Mouse (Mus musculus) liver, postnatal 0 days (tissue): Measurements from ENCODE around the gene 4933415A04Rik. TPM values are rescaled to one million over a fixed set of nuclear protein-coding genes. Genes with fewer than 3 reads are reported as not detected.

ENCODE experiments used
- ATAC-seq: fragments of 200-750 bp; cut with Nextera tagmentation; 2 replicates; pipeline ENCODE4 v1.8.0; 2017; ENCODE audit warnings: mild to moderate bottlenecking, moderate library complexity
- DNase-seq: peaks from one replicate; pipeline ENCODE4 v3.0.0-alpha.2; 2016
- H3K27ac ChIP-seq: fragments of 300-500 bp; sonication (generic); 2 replicates; pipeline ENCODE4 v1.5.1; 2014; ENCODE audit warnings: antibody characterized with exemption, moderate library complexity, mild to moderate bottlenecking, low read depth
- H3K27me3 ChIP-seq: fragments of 300-500 bp; sonication (generic); 2 replicates; pipeline ENCODE4 v1.6.1; 2014; ENCODE audit warnings: low read length, control low read depth, mixed read lengths; ENCODE audit not compliant: insufficient read depth
- H3K36me3 ChIP-seq: fragments of 300-500 bp; sonication (generic); replicated peaks from 2 replicates; pipeline ENCODE4 v1.6.1; 2014; ENCODE audit warnings: mild to moderate bottlenecking, control low read depth, low read length, moderate library complexity, mixed read lengths; ENCODE audit not compliant: insufficient read depth
- H3K4me1 ChIP-seq: fragments of 300-500 bp; sonication (generic); 2 replicates; pipeline ENCODE4 v1.6.1; 2014; ENCODE audit warnings: antibody characterized with exemption, mild to moderate bottlenecking, control low read depth; ENCODE audit not compliant: insufficient read depth
- H3K4me2 ChIP-seq: fragments of 300-500 bp; sonication (generic); 2 replicates; pipeline ENCODE4 v1.6.1; 2014; ENCODE audit warnings: low read depth, mild to moderate bottlenecking, low read length, moderate library complexity, mixed read lengths
- H3K4me3 ChIP-seq: fragments of 300-500 bp; sonication (generic); 2 replicates; pipeline ENCODE4 v1.5.1; 2014; ENCODE audit warnings: low read depth, low read length
- H3K9ac ChIP-seq: fragments of 300-500 bp; sonication (generic); replicated peaks from 2 replicates; pipeline ENCODE4 v1.6.1; 2014; ENCODE audit warnings: mild to moderate bottlenecking, moderate library complexity
- H3K9me3 ChIP-seq: fragments of 300-500 bp; sonication (generic); 2 replicates; pipeline ENCODE4 v1.6.1; 2016; ENCODE audit warnings: mild to moderate bottlenecking, control low read depth, low read length, mixed read lengths
- CTCF ChIP-seq: sonication (generic); IDR thresholded peaks from 2 replicates; pipeline ENCODE4 v1.5.1; 2016; ENCODE audit warnings: antibody characterized with exemption, low read depth
- EP300 ChIP-seq: IDR thresholded peaks from 2 replicates; pipeline ENCODE4 v1.6.1; 2016; ENCODE audit warnings: antibody characterized with exemption, low read depth, mild to moderate bottlenecking
- WGBS: fragments of 180-500 bp; shearing (Covaris S2); extraction: QIAGEN DNeasy Blood & Tissue Kit; methylation state at CpG from one replicate; pipeline ENCODE4 v1.1.7; 2014; ENCODE audit not compliant: insufficient replicate concordance; 5-methylcytosine and 5-hydroxymethylcytosine counted together
- polyA plus RNA-seq: library from polyadenylated mRNA; unstranded; fragments of >200 nt; fragmentation: Nextera tagmentation; extraction: Ambion mirVana; gene quantifications from 2 replicates; pipeline ENCODE4 v1.2.1, GENCODE M21; 2015

The 4933415A04Rik gene
- polyA plus RNA-seq, 1 experiment from 2014 or later, result 0.51 TPM

- peak; percentile 54 for DNase-seq
- H3K4me2 ChIP-seq, result peak overlapping the region; percentile 20
- 24% methylated on average over 17 of the region's 19 CpGs for WGBS
These were observed 47.0 kb downstream of the 4933415A04Rik start for GRCm38 (mm10) chr11:43633658-43634401.

GRCm38 (mm10) chr11:43636761-43637160 lies 49.9 kb downstream of the 4933415A04Rik start:
- H3K36me3 ChIP-seq, result no peaks in the 10 kb centered on the region
- DNase-seq, result no peak
- H3K27ac ChIP-seq, result no peak overlapping the region
- no peak for TF ChIP-seq CTCF
- TF ChIP-seq EP300, result no peak
- no peaks in the 10 kb centered on the region for H3K27me3 ChIP-seq
- H3K4me2 ChIP-seq, result no peak overlapping the region
- ATAC-seq, result no peak
- peaks cover 26% of the 10 kb centered on the region for H3K4me1 ChIP-seq
- H3K9ac ChIP-seq, result no peak overlapping the region
- H3K9me3 ChIP-seq, result no peaks in the 10 kb centered on the region
- 61% methylated on average over 4 of the region's 4 CpGs for WGBS
- H3K4me3 ChIP-seq, result no peak overlapping the region

More at GRCm38 (mm10) chr11:43633658-43634401, 47.0 kb downstream of the 4933415A04Rik start:
- Histone ChIP-seq H3K27me3 (no peaks in the 10 kb centered on the region), H3K9ac (no peak overlapping the region), H3K4me1 (peaks cover 27% of the 10 kb centered on the region), H3K36me3 (no peaks in the 10 kb centered on the region), H3K27ac (no peak overlapping the region), H3K4me3 (no peak overlapping the region), H3K9me3 (no peaks in the 10 kb centered on the region)
- ATAC-seq, result 0 out of 2 replicates have a peak, but pooled peaks have one; percentile 29
- TF ChIP-seq CTCF (no peak), EP300 (no peak)

GRCm38 (mm10) chr11:43638486-43638885 lies 51.6 kb downstream of the 4933415A04Rik start:
- Histone ChIP-seq H3K27me3 (no peaks in the 10 kb centered on the region), H3K4me2 (no peak overlapping the region), H3K9me3 (no peaks in the 10 kb centered on the region), H3K36me3 (no peaks in the 10 kb centered on the region), H3K4me3 (no peak overlapping the region), H3K4me1 (peaks cover 15% of the 10 kb centered on the region), H3K27ac (no peak overlapping the region), H3K9ac (no peak overlapping the region)
- DNase-seq, result no peak
- 65% methylated on average over 3 of the region's 3 CpGs for WGBS
- peak; percentile 60; the same call in 1 of the 2 replicates for ATAC-seq
- no peak for TF ChIP-seq EP300
- no peak for TF ChIP-seq CTCF

Other genes with a start within 250 kb of the 4933415A04Rik start
- gene Pttg1, start 160.8 kb upstream of the 4933415A04Rik start, polyA plus RNA-seq, result 61.8 and 62.5 TPM in 2 replicates
- 19.7 and 20.3 TPM in 2 replicates for gene Slu7, start 153.3 kb upstream of the 4933415A04Rik start, polyA plus RNA-seq
- 2.5 and 2.7 TPM in 2 replicates for gene C1qtnf2, start 112.8 kb upstream of the 4933415A04Rik start, polyA plus RNA-seq
- gene Ccnjl, start 58.3 kb upstream of the 4933415A04Rik start, polyA plus RNA-seq, result 1.5 and 2.1 TPM in 2 replicates
- gene Fabp6, start 14.5 kb downstream of the 4933415A04Rik start, polyA plus RNA-seq, result not detected in 2 replicates
- 6.9 and 7.1 TPM in 2 replicates for gene Pwwp2a, start 95.0 kb downstream of the 4933415A04Rik start, polyA plus RNA-seq
- 31.8 and 33.4 TPM in 2 replicates for gene Ttc1, start 161.0 kb downstream of the 4933415A04Rik start, polyA plus RNA-seq